Mouse (Mus musculus): ENCODE measurements around the gene Gm10197.

DNA sequence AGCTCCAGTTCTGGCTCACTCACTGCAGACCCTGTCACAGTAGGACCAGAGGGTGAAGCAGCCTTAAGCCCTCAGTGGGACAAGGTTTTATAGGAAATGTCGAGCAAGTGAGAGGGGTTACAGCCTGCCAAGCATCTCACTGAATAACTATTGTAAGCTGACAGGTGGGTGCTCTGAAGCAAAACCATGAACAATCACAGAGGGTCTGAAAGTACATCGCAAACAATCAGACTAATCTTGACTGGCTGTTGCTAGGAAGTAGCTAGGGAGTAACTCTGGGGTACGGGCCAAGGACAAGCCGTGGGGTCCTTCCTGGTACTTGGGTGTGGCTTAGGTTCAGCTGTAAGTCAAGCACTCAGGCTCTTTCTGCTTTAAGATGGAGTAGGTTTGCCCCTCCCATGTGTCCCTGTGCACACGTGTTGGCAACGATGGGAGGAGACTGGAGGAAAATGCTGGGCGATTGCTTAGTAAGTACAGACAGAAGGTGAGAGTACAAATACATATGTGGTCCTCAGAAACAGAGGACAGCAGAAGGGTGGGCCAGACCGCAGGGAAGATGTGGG is 21.3 kb upstream of the Gm10197 start:
- TF ChIP-seq CTCF (IDR thresholded peaks at IDR 0.05; ENCODE audit: borderline replicate concordance, extremely low read depth, insufficient read depth, insufficient read length) (no peak), POLR2A (IDR thresholded peaks at IDR 0.05; ENCODE audit: borderline replicate concordance, extremely low read depth, insufficient read depth, insufficient read length, poor library complexity, severe bottlenecking) (no peak)

Measured in brain, embryonic 14.5 days (tissue).